In the genomic region with DNA sequence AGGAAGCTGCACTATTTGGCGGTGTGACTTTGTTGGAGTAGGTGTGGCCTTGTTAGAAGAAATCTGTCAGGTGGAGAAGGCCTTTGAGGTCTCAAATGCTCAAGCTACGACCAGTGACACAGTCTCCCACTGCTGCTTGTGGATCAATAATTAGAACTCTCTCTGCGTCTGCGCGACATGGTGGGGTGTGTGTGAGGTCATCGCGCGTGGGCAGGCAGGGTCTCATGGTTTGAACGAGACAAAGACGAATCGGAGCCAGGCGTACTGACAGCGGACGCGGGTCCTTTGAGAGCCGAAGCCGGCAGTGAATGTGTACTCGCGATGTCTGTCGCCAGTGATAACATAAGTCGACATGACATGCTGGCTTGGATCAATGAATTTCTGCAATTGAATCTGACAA, we compare ENCODE assay signal across 32 mouse cellular contexts. TPM values are rescaled to one million over a fixed set of nuclear protein-coding genes. Genes with fewer than 3 reads are reported as not detected.
A peak's percentile ranks its signal among the peaks of the same experiment; 100 is the strongest.
DNase-seq lines count a peak whose midpoint lies in the region; ATAC-seq lines count a peak whose summit lies in the region.
"Had no signal": no experiment of that assay in that cellular context is flagged by ENCODE, and none has a peak within 500 bp of the region (broad histone marks: within the 10 kb centered on the region; RNA-seq: fewer than 3 reads in every experiment).

No protein-coding gene starts in this region.

- no peaks in the 10 kb centered on the region for H3K36me3 ChIP-seq in hindbrain, embryonic 16.5 days (ENCODE audit: control insufficient read depth, insufficient read depth, low read length)
- H3K36me3 ChIP-seq in hindbrain, embryonic 11.5 days (ENCODE audit: control insufficient read depth, insufficient read depth, low read length) = no peaks in the 10 kb centered on the region
- no peaks in the 10 kb centered on the region for H3K36me3 ChIP-seq in midbrain, embryonic 15.5 days (replicated peaks)
- H3K36me3 ChIP-seq in midbrain, embryonic 10.5 days = no peaks in the 10 kb centered on the region
- H3K36me3 ChIP-seq: forebrain, embryonic 12.5 days; heart, embryonic 10.5 days; heart, embryonic 15.5 days; limb, embryonic 13.5 days; liver, embryonic 13.5 days had no signal

- H3K4me3 ChIP-seq in hindbrain, embryonic 16.5 days (ENCODE audit: low read length) = no peak overlapping the region
- no peak overlapping the region for H3K4me3 ChIP-seq in hindbrain, embryonic 11.5 days (ENCODE audit: low read depth, low read length)
- no peak overlapping the region for H3K4me3 ChIP-seq in midbrain, embryonic 15.5 days
- H3K4me3 ChIP-seq in midbrain, embryonic 10.5 days = no peak overlapping the region
- H3K4me3 ChIP-seq: erythroblast, embryonic 14.5 days; forebrain, embryonic 12.5 days; heart, embryonic 10.5 days; heart, embryonic 15.5 days; limb, embryonic 13.5 days; liver, embryonic 13.5 days had no signal

- no peaks in the 10 kb centered on the region for H3K4me1 ChIP-seq in hindbrain, embryonic 16.5 days (ENCODE audit: control insufficient read depth, insufficient read depth, low read depth, low read length)
- H3K4me1 ChIP-seq in hindbrain, embryonic 11.5 days (replicated peaks; ENCODE audit: control insufficient read depth, insufficient read depth, low read length) = no peaks in the 10 kb centered on the region
- H3K4me1 ChIP-seq in midbrain, embryonic 15.5 days = no peaks in the 10 kb centered on the region
- H3K4me1 ChIP-seq in midbrain, embryonic 10.5 days = peaks cover 5% of the 10 kb centered on the region
- H3K4me1 ChIP-seq: heart, embryonic 10.5 days; heart, embryonic 15.5 days; limb, embryonic 13.5 days; liver, embryonic 13.5 days had no signal

- H3K9ac ChIP-seq in hindbrain, embryonic 16.5 days (ENCODE audit: low read depth, low read length) = no peak overlapping the region
- no peak overlapping the region for H3K9ac ChIP-seq in hindbrain, embryonic 11.5 days (ENCODE audit: low read depth, low read length)
- no peak overlapping the region for H3K9ac ChIP-seq in midbrain, embryonic 15.5 days
- H3K9ac ChIP-seq: forebrain, embryonic 12.5 days; heart, embryonic 15.5 days; limb, embryonic 13.5 days; liver, embryonic 13.5 days had no signal

- peak; percentile 45; the same call in 1 of the 2 replicates for ATAC-seq in hindbrain, embryonic 16.5 days
- no peak for ATAC-seq in hindbrain, embryonic 11.5 days (ENCODE audit: low FRiP score)
- ATAC-seq in midbrain, embryonic 15.5 days (replicated peaks) = no peak
- no peak for ATAC-seq in frontal cortex, adult (ENCODE audit: low TSS enrichment)
- ATAC-seq: activated CD4-positive, CD25-positive, alpha-beta regulatory T cell, adult 4 months; CD4-positive, CD25-positive, alpha-beta regulatory T cell, adult 4 months; inflammation-experienced regulatory T-cells, adult 6 months; lung, postnatal 0 days; Patski had no signal

- 78% methylated on average over 21 of the region's 21 CpGs for WGBS in hindbrain, embryonic 16.5 days
- WGBS in hindbrain, embryonic 11.5 days = 75% methylated on average over 21 of the region's 21 CpGs
- WGBS in midbrain, embryonic 15.5 days = 77% methylated on average over 21 of the region's 21 CpGs
- 85% methylated on average over 21 of the region's 21 CpGs for WGBS in midbrain, embryonic 10.5 days

- DNase-seq in hindbrain, embryonic 11.5 days (ENCODE audit: low spot score) = no peak
- DNase-seq in midbrain, embryonic 10.5 days (ENCODE audit: low spot score) = no peak
- DNase-seq in ZHBTc4 (ENCODE audit: low read depth, low spot score) = peak; percentile 39
- no peak for DNase-seq in T-cell, adult 2 months (ENCODE audit: low spot score)
- DNase-seq: adrenal gland, adult 2 months; adrenal gland, postnatal 36 days; cerebellum, adult 2 months; cerebellum, postnatal 14 days; gastrocnemius, postnatal 14 days; heart, postnatal 36 days; kidney, adult 2 months; kidney, postnatal 36 days; liver, embryonic 13.5 days; lung, adult 18-20 months; lung, postnatal 4 days; right cerebral cortex, postnatal 4 days; thymus, adult 18-20 months; thymus, postnatal 25 days had no signal

- H3K4me2 ChIP-seq in hindbrain, embryonic 16.5 days (ENCODE audit: low read length) = no peak overlapping the region
- no peak overlapping the region for H3K4me2 ChIP-seq in hindbrain, embryonic 11.5 days (replicated peaks; ENCODE audit: low read depth, low read length)
- no peak overlapping the region for H3K4me2 ChIP-seq in midbrain, embryonic 15.5 days
- H3K4me2 ChIP-seq: forebrain, embryonic 12.5 days; heart, embryonic 15.5 days; limb, embryonic 13.5 days; liver, embryonic 13.5 days had no signal

- H3K27ac ChIP-seq in hindbrain, embryonic 16.5 days (ENCODE audit: low read depth, low read length) = no peak overlapping the region
- H3K27ac ChIP-seq in hindbrain, embryonic 11.5 days (ENCODE audit: low read depth, low read length) = no peak overlapping the region
- H3K27ac ChIP-seq in midbrain, embryonic 15.5 days = 0 out of 2 replicates have a peak overlapping the region, but pooled peaks have one; percentile 8
- no peak overlapping the region for H3K27ac ChIP-seq in midbrain, embryonic 10.5 days (replicated peaks)
- H3K27ac ChIP-seq: forebrain, embryonic 12.5 days; heart, embryonic 10.5 days; heart, embryonic 15.5 days; limb, embryonic 13.5 days; liver, embryonic 13.5 days; stomach, postnatal 0 days had no signal

- no peaks in the 10 kb centered on the region for H3K27me3 ChIP-seq in hindbrain, embryonic 16.5 days (replicated peaks; ENCODE audit: control insufficient read depth, insufficient read depth, low read length)
- no peaks in the 10 kb centered on the region for H3K27me3 ChIP-seq in hindbrain, embryonic 11.5 days (ENCODE audit: control insufficient read depth, insufficient read depth, low read length)
- H3K27me3 ChIP-seq in midbrain, embryonic 15.5 days (replicated peaks) = no peaks in the 10 kb centered on the region
- H3K27me3 ChIP-seq in midbrain, embryonic 10.5 days (ENCODE audit: low read depth, poor library complexity, severe bottlenecking) = 0 out of 2 replicates have a peak, but pooled peaks cover 4% of the 10 kb centered on the region
- H3K27me3 ChIP-seq: forebrain, embryonic 12.5 days; heart, embryonic 15.5 days; limb, embryonic 13.5 days; liver, embryonic 13.5 days had no signal

- no peaks in the 10 kb centered on the region for H3K9me3 ChIP-seq in hindbrain, embryonic 16.5 days (ENCODE audit: control insufficient read depth, low read length)
- no peaks in the 10 kb centered on the region for H3K9me3 ChIP-seq in hindbrain, embryonic 11.5 days (ENCODE audit: control insufficient read depth, low read length)
- no peaks in the 10 kb centered on the region for H3K9me3 ChIP-seq in midbrain, embryonic 15.5 days
- no peaks in the 10 kb centered on the region for H3K9me3 ChIP-seq in midbrain, embryonic 10.5 days (replicated peaks)
- H3K9me3 ChIP-seq: forebrain, embryonic 12.5 days; heart, embryonic 10.5 days; heart, embryonic 15.5 days; limb, embryonic 13.5 days; liver, embryonic 13.5 days had no signal

RNA-seq across cellular contexts. Expression of a gene that starts 17.3 kb away (rescaled TPM):
- 38.4 and 48.5 TPM in 2 replicates for polyA plus RNA-seq in hindbrain, embryonic 16.5 days (2015; fragmentation: Nextera tagmentation; extraction: Ambion mirVana)
- 27.4 and 31.6 TPM in 2 replicates for polyA plus RNA-seq in hindbrain, embryonic 11.5 days (2014; fragmentation: Nextera tagmentation; extraction: Ambion mirVana)
- 44.0 and 48.7 TPM in 2 replicates for polyA plus RNA-seq in midbrain, embryonic 15.5 days (2015; fragmentation: Nextera tagmentation; extraction: Ambion mirVana)
- 56.0 and 57.3 TPM in 2 replicates for polyA plus RNA-seq in midbrain, embryonic 10.5 days (2016; fragmentation: Nextera tagmentation; extraction: Ambion mirVana)

RNA-seq across cellular contexts. Expression of a gene that starts 40.2 kb away (rescaled TPM):
- 38.1 and 44.2 TPM in 2 replicates for polyA plus RNA-seq in hindbrain, embryonic 16.5 days (2015; fragmentation: Nextera tagmentation; extraction: Ambion mirVana)
- polyA plus RNA-seq in hindbrain, embryonic 11.5 days (2014; fragmentation: Nextera tagmentation; extraction: Ambion mirVana) = 72.9 and 77.2 TPM in 2 replicates
- polyA plus RNA-seq in midbrain, embryonic 15.5 days (2015; fragmentation: Nextera tagmentation; extraction: Ambion mirVana) = 52.6 and 54.0 TPM in 2 replicates
- 69.6 and 78.0 TPM in 2 replicates for polyA plus RNA-seq in midbrain, embryonic 10.5 days (2016; fragmentation: Nextera tagmentation; extraction: Ambion mirVana)
